Mouse (Mus musculus): Measurements from ENCODE around the gene Nfkbiz. TPM values are rescaled to one million over a fixed set of nuclear protein-coding genes. Genes with fewer than 3 reads are reported as not detected.

Gene Nfkbiz
- 100 to 1,000 TPM; 280 to 331 TPM for total RNA-seq (2023)

DNA sequence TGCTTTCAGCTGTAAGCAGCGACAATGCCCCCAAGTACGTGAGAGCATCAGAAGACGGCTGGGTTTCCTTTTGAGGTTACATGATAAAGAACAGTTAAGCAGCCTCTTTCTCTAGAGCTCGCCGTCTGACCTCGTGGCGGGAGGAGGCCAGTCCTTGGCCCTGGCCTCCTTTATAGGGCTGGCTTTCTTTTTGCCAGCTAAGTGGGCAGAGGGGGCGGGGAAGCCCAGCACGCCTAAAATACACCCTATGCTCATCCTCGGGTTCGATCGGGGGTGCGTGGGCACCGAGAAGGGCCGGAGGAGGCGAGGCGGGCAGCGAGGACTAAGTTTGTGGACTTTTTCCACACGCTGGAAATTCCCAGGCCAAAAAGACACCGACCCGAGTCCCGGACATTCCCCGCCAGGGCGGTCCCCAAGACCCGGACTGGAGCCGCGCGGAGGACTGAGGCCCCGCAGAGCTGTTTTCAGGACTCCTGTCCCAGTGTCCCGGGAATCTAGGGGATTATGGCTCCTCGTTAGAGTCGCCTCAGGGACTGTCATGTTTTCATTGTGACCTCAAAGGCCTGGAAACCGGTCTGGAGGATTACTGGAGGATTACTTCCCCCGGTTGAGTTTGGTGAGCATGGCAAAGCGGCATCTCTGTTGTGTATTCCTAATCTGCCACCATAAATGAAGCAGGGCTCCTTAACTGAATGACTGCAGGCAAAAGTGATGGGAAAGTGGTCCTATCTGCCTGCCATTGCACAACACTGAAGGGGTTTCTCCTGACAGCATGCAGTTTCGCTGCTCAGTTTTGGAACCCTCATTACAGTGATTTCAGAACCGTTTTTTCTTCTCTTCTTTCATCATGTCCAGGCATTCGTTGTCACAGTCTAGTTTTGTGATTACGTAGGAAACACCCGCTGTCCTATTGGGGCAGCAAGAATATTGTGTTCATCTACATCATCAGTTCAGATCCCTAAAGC lies at the start of gene Nfkbiz:
Gene Nfkbiz, minus strand, starts transcription at position 390 of the 965 bp plus-strand sequence.

Other genes with a start within 250 kb of the Nfkbiz start
- gene Nxpe3, start 56.4 kb upstream of the Nfkbiz start, total RNA-seq (2023): 1 to 10 TPM; 2.5 to 3.3 TPM
- gene Cep97, start 96.0 kb upstream of the Nfkbiz start, total RNA-seq (2023): 1 to 10 TPM; 3.6 to 3.7 TPM
- gene Rpl24, start 127.4 kb upstream of the Nfkbiz start, total RNA-seq (2023): 100 to 1,000 TPM; 359 to 376 TPM
- gene Zbtb11, start 135.0 kb upstream of the Nfkbiz start, total RNA-seq (2023): 10 to 100 TPM; 28.1 to 29.4 TPM
- gene Pcnp, start 190.8 kb upstream of the Nfkbiz start, total RNA-seq (2023): 10 to 100 TPM; 74.8 to 88.1 TPM
- 1 to 10 TPM; 4.6 to 6.6 TPM for gene Trmt10c, start 198.9 kb upstream of the Nfkbiz start, total RNA-seq (2023)
- 10 to 100 TPM; 48.9 to 56.1 TPM for gene Senp7, start 209.4 kb upstream of the Nfkbiz start, total RNA-seq (2023)